Mouse (Mus musculus): ENCODE data around the gene Nthl1. TPM values are rescaled to one million over a fixed set of nuclear protein-coding genes. Genes with fewer than 3 reads are reported as not detected.

The Nthl1 gene
- 18.0 and 19.1 TPM in 2 replicates for polyA plus RNA-seq (2015; fragmentation: Nextera tagmentation; extraction: Ambion mirVana)

DNA sequence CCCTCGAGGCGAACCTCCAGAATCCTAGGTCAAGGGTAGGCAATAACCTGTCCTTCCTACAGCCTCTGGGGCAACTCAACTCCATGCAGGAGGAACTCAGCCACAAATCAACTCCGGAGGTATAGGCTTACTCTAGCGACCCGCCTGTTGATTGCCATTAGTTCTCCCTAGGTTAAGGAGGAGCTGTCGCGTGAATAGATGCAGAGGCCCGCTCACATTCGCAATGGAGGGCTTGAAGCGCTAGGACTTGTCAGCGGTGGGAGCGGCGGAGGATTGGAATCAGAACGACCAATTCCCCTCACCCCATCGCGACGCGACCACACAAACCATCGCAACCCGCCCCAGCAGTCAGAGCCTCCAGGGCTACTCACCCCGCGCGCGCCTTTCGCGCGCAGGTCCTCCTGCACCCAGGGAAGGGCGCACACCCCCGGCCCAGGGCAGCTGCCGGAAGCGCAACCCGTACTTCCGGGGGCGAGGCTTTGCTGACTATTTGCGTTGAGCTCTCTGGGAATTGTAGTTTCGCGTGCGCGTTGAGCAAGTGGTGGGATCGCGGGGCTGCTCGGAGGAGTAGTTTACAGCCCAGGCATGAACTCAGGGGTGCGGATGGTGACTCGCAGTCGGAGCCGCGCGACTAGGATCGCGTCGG lies at the start of gene Nthl1, which contains the start of gene Tsc2:
TSS of gene Nthl1 (plus strand) at position 514 of the 646 bp plus-strand sequence.
TSS of gene Tsc2 (minus strand) at position 464 of the 646 bp plus-strand sequence.
- H3K36me3 ChIP-seq (ENCODE audit: control insufficient read depth, insufficient read depth, low read length): peaks cover 3% of the 10 kb centered on the region; the same call in 1 of the 2 replicates
- H3K9ac ChIP-seq (ENCODE audit: low read length): peak within 1 kb of the TSS; percentile 83
- H3K4me3 ChIP-seq (replicated peaks; ENCODE audit: low read length): peak within 1 kb of the TSS; percentile 69
- H3K9me3 ChIP-seq (replicated peaks; ENCODE audit: control insufficient read depth, low read length): no peaks in the 10 kb centered on the region
- H3K4me1 ChIP-seq (ENCODE audit: control insufficient read depth, insufficient read depth, low read length): peaks cover 17% of the 10 kb centered on the region
- H3K27ac ChIP-seq (ENCODE audit: low read length): peak within 1 kb of the TSS; percentile 90
- H3K4me2 ChIP-seq (ENCODE audit: low read depth, low read length): peak within 1 kb of the TSS; percentile 65
- H3K27me3 ChIP-seq (ENCODE audit: control insufficient read depth, insufficient read depth, low read length): no peaks in the 10 kb centered on the region
- peak; percentile 82; the same call in 1 of the 2 replicates for ATAC-seq (ENCODE audit: insufficient read depth, low FRiP score)
- WGBS: under 1% methylated on average over 51 of the region's 51 CpGs

DNA sequence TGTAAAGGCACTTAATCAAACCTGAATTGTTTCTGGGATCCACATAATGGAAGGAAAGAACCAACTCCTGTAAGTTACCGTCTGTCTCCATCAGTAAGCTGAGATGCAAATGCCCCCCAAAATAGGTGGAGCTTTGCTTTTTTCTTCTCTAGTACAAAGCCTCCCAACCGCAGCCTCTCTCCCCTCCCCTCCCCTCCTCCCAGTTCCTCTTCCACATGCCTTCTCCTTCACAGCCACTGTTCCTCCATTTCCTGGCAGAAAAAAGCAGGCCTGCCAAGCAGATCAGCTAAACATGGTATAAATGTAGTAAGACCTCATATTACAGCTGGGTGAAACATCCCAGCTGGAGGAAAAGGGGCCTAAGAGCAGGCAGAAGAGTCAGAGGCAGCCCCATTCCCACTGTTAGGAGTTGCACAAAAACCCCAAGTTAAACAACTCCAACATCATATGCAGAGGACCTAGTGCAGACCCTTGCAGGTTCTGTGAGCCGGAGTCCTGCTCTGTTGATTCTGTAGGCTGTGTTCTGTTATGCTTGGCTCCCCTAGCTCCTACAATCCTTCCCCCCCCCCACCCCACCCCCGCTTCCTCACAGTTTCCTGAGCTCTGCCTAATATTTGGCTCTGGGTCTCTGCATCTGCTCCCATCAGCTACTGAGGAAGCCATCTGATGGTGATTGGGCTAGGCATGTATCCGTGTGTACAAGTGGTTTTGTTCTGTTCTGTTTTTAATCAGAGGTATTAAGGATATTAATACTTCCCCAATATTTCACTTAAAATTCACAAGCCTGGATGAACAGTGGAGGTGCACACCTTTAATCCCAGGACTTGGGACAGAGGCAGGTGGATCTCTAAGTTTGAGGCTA lies 48.6 kb upstream of the Nthl1 start:
- no peaks in the 10 kb centered on the region for H3K9me3 ChIP-seq (replicated peaks; ENCODE audit: control insufficient read depth, low read length)
- ATAC-seq (ENCODE audit: insufficient read depth, low FRiP score): no peak
- H3K4me2 ChIP-seq (ENCODE audit: low read depth, low read length): no peak overlapping the region
- H3K4me1 ChIP-seq (ENCODE audit: control insufficient read depth, insufficient read depth, low read length): no peaks in the 10 kb centered on the region
- H3K27me3 ChIP-seq (ENCODE audit: control insufficient read depth, insufficient read depth, low read length): no peaks in the 10 kb centered on the region
- peaks cover 18% of the 10 kb centered on the region for H3K36me3 ChIP-seq (ENCODE audit: control insufficient read depth, insufficient read depth, low read length)
- 61% methylated on average over 5 of the region's 5 CpGs for WGBS
- no peak overlapping the region for H3K9ac ChIP-seq (ENCODE audit: low read length)
- H3K27ac ChIP-seq (ENCODE audit: low read length): peak overlapping the region; percentile 0; the same call in 1 of the 2 replicates
- H3K4me3 ChIP-seq (replicated peaks; ENCODE audit: low read length): no peak overlapping the region

GRCm38 (mm10) chr17:24584520-24584919 lies 48.0 kb upstream of the Nthl1 start:
- no peak overlapping the region for H3K4me2 ChIP-seq (ENCODE audit: low read depth, low read length)
- no peak overlapping the region for H3K4me3 ChIP-seq (replicated peaks; ENCODE audit: low read length)
- peaks cover 18% of the 10 kb centered on the region for H3K36me3 ChIP-seq (ENCODE audit: control insufficient read depth, insufficient read depth, low read length)
- H3K27ac ChIP-seq (ENCODE audit: low read length): peak overlapping the region; percentile 0; the same call in 1 of the 2 replicates
- ATAC-seq (ENCODE audit: insufficient read depth, low FRiP score): no peak
- no peaks in the 10 kb centered on the region for H3K9me3 ChIP-seq (replicated peaks; ENCODE audit: control insufficient read depth, low read length)
- WGBS: 55% methylated on average over 3 of the region's 3 CpGs
- no peak overlapping the region for H3K9ac ChIP-seq (ENCODE audit: low read length)
- H3K27me3 ChIP-seq (ENCODE audit: control insufficient read depth, insufficient read depth, low read length): no peaks in the 10 kb centered on the region
- no peaks in the 10 kb centered on the region for H3K4me1 ChIP-seq (ENCODE audit: control insufficient read depth, insufficient read depth, low read length)

DNA sequence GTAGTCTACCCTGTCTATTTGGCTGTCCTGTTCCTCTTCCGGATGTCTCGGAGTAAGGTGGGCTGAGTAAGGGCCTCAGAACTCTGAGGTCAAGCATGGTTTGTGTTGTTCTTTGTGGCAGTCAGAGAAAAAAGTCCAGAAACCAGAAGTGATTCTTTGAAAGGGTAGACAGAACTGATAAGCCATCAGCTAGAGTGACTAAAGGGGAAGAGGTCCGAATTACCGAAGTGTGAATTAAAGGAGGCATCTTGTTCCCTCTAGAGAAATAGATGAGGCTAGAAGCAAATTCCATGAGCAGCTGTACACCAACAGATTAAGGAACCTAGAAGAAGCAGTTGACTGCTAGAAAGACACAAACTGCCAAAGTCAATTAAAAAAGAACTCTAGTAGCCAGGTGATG lies 45.9 kb upstream of the Nthl1 start:
- ATAC-seq (ENCODE audit: insufficient read depth, low FRiP score): no peak
- Histone ChIP-seq H3K9me3 (replicated peaks; ENCODE audit: control insufficient read depth, low read length) (no peaks in the 10 kb centered on the region), H3K4me3 (replicated peaks; ENCODE audit: low read length) (no peak overlapping the region), H3K4me2 (ENCODE audit: low read depth, low read length) (no peak overlapping the region), H3K27ac (ENCODE audit: low read length) (no peak overlapping the region), H3K36me3 (ENCODE audit: control insufficient read depth, insufficient read depth, low read length) (peaks cover 23% of the 10 kb centered on the region; the same call in 1 of the 2 replicates), H3K27me3 (ENCODE audit: control insufficient read depth, insufficient read depth, low read length) (no peaks in the 10 kb centered on the region), H3K4me1 (ENCODE audit: control insufficient read depth, insufficient read depth, low read length) (no peaks in the 10 kb centered on the region), H3K9ac (ENCODE audit: low read length) (no peak overlapping the region)
- 94% methylated on average over 4 of the region's 4 CpGs for WGBS

- H3K9ac ChIP-seq (ENCODE audit: low read length): no peak overlapping the region
- no peak for ATAC-seq (ENCODE audit: insufficient read depth, low FRiP score)
- H3K4me3 ChIP-seq (replicated peaks; ENCODE audit: low read length): no peak overlapping the region
- no peaks in the 10 kb centered on the region for H3K4me1 ChIP-seq (ENCODE audit: control insufficient read depth, insufficient read depth, low read length)
- H3K9me3 ChIP-seq (replicated peaks; ENCODE audit: control insufficient read depth, low read length): no peaks in the 10 kb centered on the region
- no peak overlapping the region for H3K4me2 ChIP-seq (ENCODE audit: low read depth, low read length)
- H3K27ac ChIP-seq (ENCODE audit: low read length): no peak overlapping the region
- WGBS: 84% methylated on average over 3 of the region's 3 CpGs
- H3K36me3 ChIP-seq (ENCODE audit: control insufficient read depth, insufficient read depth, low read length): peaks cover 18% of the 10 kb centered on the region
- H3K27me3 ChIP-seq (ENCODE audit: control insufficient read depth, insufficient read depth, low read length): no peaks in the 10 kb centered on the region
These were observed 41.5 kb upstream of the Nthl1 start for GRCm38 (mm10) chr17:24590943-24591342.

DNA sequence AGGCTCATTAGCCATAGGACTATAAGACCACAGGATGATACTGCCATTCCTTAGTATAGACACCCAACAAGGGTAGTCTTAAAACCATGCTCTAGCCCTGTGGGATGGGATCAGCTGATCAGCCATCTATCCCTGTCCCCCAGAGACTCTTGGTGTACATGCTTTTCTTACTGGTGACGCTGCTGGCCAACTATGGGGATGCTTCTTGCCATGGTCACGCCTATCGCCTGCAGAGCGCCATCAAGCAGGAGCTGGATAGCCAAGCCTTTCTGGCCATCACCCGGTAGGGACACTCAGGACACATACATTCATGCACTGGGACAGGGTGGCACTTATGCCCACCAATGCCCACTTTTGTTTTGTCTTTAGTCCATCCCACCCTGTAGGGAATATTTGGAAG lies 40.8 kb upstream of the Nthl1 start:
- H3K27me3 ChIP-seq (ENCODE audit: control insufficient read depth, insufficient read depth, low read length): no peaks in the 10 kb centered on the region
- no peak overlapping the region for H3K4me3 ChIP-seq (replicated peaks; ENCODE audit: low read length)
- no peaks in the 10 kb centered on the region for H3K9me3 ChIP-seq (replicated peaks; ENCODE audit: control insufficient read depth, low read length)
- no peaks in the 10 kb centered on the region for H3K4me1 ChIP-seq (ENCODE audit: control insufficient read depth, insufficient read depth, low read length)
- no peak overlapping the region for H3K4me2 ChIP-seq (ENCODE audit: low read depth, low read length)
- ATAC-seq (ENCODE audit: insufficient read depth, low FRiP score): no peak
- H3K9ac ChIP-seq (ENCODE audit: low read length): no peak overlapping the region
- 94% methylated on average over 5 of the region's 5 CpGs for WGBS
- H3K36me3 ChIP-seq (ENCODE audit: control insufficient read depth, insufficient read depth, low read length): peaks cover 18% of the 10 kb centered on the region
- no peak overlapping the region for H3K27ac ChIP-seq (ENCODE audit: low read length)

- no peak for ATAC-seq (ENCODE audit: insufficient read depth, low FRiP score)
- Histone ChIP-seq H3K27ac (ENCODE audit: low read length) (no peak overlapping the region), H3K4me1 (ENCODE audit: control insufficient read depth, insufficient read depth, low read length) (no peaks in the 10 kb centered on the region), H3K4me3 (replicated peaks; ENCODE audit: low read length) (no peak overlapping the region), H3K9ac (ENCODE audit: low read length) (no peak overlapping the region), H3K4me2 (ENCODE audit: low read depth, low read length) (no peak overlapping the region), H3K27me3 (ENCODE audit: control insufficient read depth, insufficient read depth, low read length) (no peaks in the 10 kb centered on the region), H3K9me3 (replicated peaks; ENCODE audit: control insufficient read depth, low read length) (no peaks in the 10 kb centered on the region), H3K36me3 (ENCODE audit: control insufficient read depth, insufficient read depth, low read length) (peaks cover 23% of the 10 kb centered on the region)
- 83% methylated on average over 5 of the region's 5 CpGs for WGBS
These were observed 39.2 kb upstream of the Nthl1 start for GRCm38 (mm10) chr17:24593248-24593647.

DNA sequence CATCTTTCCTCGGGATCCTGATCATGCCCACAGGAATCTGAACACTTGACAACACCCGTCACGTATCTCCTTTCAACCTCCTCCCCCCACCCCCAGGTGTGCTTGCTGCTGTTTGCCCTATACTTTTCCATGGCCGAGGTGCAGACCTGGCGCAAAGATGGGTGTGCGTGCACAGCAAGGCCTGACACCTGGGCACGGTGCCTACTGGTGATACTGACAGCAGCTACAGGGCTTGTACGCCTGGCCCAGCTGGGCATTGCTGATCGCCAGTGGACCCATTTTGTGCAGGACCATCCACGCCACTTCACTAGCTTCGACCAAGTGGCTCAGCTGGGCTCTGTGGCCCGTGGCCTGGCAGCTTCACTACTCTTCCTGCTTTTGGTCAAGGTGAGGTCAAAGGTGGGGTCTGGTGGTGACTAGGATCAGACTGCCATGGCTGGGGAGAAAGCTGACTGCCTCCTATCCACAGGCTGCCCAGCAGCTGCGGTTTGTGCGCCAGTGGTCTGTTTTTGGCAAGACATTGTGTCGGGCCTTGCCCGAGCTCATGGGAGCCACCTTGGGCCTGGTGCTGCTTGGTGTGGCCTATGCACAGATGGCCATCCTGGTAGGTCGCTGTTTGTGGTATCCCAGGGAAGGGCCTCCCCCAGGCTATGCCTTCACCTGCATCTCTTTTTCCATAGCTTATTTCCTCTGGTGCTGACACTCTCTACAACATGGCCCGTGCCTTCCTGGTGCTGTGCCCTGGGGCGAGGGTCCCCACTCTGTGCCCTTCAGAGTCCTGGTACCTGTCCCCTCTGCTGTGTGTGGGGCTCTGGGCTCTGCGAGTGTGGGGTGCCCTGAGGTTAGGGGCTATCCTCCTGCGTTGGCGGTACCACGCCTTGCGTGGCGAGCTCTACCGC lies 38.2 kb upstream of the Nthl1 start:
- peaks cover 23% of the 10 kb centered on the region for H3K36me3 ChIP-seq (ENCODE audit: control insufficient read depth, insufficient read depth, low read length)
- H3K27me3 ChIP-seq (ENCODE audit: control insufficient read depth, insufficient read depth, low read length): no peaks in the 10 kb centered on the region
- H3K4me1 ChIP-seq (ENCODE audit: control insufficient read depth, insufficient read depth, low read length): no peaks in the 10 kb centered on the region
- no peak overlapping the region for H3K4me2 ChIP-seq (ENCODE audit: low read depth, low read length)
- 93% methylated on average over 26 of the region's 26 CpGs for WGBS
- H3K27ac ChIP-seq (ENCODE audit: low read length): no peak overlapping the region
- no peak overlapping the region for H3K4me3 ChIP-seq (replicated peaks; ENCODE audit: low read length)
- H3K9ac ChIP-seq (ENCODE audit: low read length): no peak overlapping the region
- no peak for ATAC-seq (ENCODE audit: insufficient read depth, low FRiP score)
- H3K9me3 ChIP-seq (replicated peaks; ENCODE audit: control insufficient read depth, low read length): no peaks in the 10 kb centered on the region
